Mouse (Mus musculus): Measurements from ENCODE around the gene 4933405L10Rik. TPM values are rescaled to one million over a fixed set of nuclear protein-coding genes. Genes with fewer than 3 reads are reported as not detected.

4933405L10Rik gene
- total RNA-seq (2023): not detected in 2 replicates

GRCm38 (mm10) chr8:105707498-105708403 lies at the start of gene 4933405L10Rik, which contains the start of gene Enkd1:
TSS of gene 4933405L10Rik (plus strand) at chr8:105707655.
TSS of gene Enkd1 (minus strand) at chr8:105708210.

GRCm38 (mm10) chr8:105685796-105686308 lies 21.6 kb upstream of the 4933405L10Rik start, which contains the start of gene Carmil2:
TSS of gene Carmil2 (plus strand) at chr8:105686274.

GRCm38 (mm10) chr8:105700966-105701824 lies 6.3 kb upstream of the 4933405L10Rik start, which contains the start of the genes Acd and Pard6a:
TSS of gene Acd (minus strand) at chr8:105701102.
TSS of gene Pard6a (plus strand) at chr8:105701148.

GRCm38 (mm10) chr8:105758277-105759108 lies 51.0 kb downstream of the 4933405L10Rik start, which contains the start of gene Gfod2:
TSS of gene Gfod2 (minus strand) at chr8:105758664.

Other genes with a start within 250 kb of the 4933405L10Rik start
- 14.4 and 17.1 TPM in 2 replicates for gene Tppp3, start 236.1 kb upstream of the 4933405L10Rik start, total RNA-seq (2023)
- 1.4 and 2.3 TPM in 2 replicates for gene Zdhhc1, start 210.8 kb upstream of the 4933405L10Rik start, total RNA-seq (2023)
- gene Hsd11b2, start 188.9 kb upstream of the 4933405L10Rik start, total RNA-seq (2023): not detected in 2 replicates
- gene Atp6v0d1, start 141.6 kb upstream of the 4933405L10Rik start, total RNA-seq (2023): 171 and 179 TPM in 2 replicates
- gene Ripor1, start 102.4 kb upstream of the 4933405L10Rik start, total RNA-seq (2023): 12.0 and 14.2 TPM in 2 replicates
- gene Ctcf, start 71.1 kb upstream of the 4933405L10Rik start, total RNA-seq (2023): 81.4 and 116 TPM in 2 replicates
- gene Agrp, start 70.3 kb upstream of the 4933405L10Rik start, total RNA-seq (2023): 0.66 TPM in 1 of 2 replicates, not detected in the other
- 10.1 and 11.5 TPM in 2 replicates for gene Carmil2, start 21.4 kb upstream of the 4933405L10Rik start, total RNA-seq (2023)
- gene Acd, start 6.6 kb upstream of the 4933405L10Rik start, total RNA-seq (2023): 25.3 and 25.9 TPM in 2 replicates
- 4.4 and 5.0 TPM in 2 replicates for gene Pard6a, start 6.5 kb upstream of the 4933405L10Rik start, total RNA-seq (2023)
- gene Enkd1, start 555 bp downstream of the 4933405L10Rik start, total RNA-seq (2023): 6.0 and 6.4 TPM in 2 replicates
- 0.25 and 0.60 TPM in 2 replicates for gene Gfod2, start 51.0 kb downstream of the 4933405L10Rik start, total RNA-seq (2023)
- 25.4 and 31.0 TPM in 2 replicates for gene Ranbp10, start 119.7 kb downstream of the 4933405L10Rik start, total RNA-seq (2023)
- not detected in 2 replicates for gene Tsnaxip1, start 120.1 kb downstream of the 4933405L10Rik start, total RNA-seq (2023)
- gene Cenpt, start 145.6 kb downstream of the 4933405L10Rik start, total RNA-seq (2023): 10.3 and 15.0 TPM in 2 replicates
- gene Thap11, start 147.5 kb downstream of the 4933405L10Rik start, total RNA-seq (2023): 29.9 and 31.8 TPM in 2 replicates
- gene Nutf2, start 152.9 kb downstream of the 4933405L10Rik start, total RNA-seq (2023): 4.2 and 17.5 TPM in 2 replicates
- gene Edc4, start 173.2 kb downstream of the 4933405L10Rik start, total RNA-seq (2023): 42.1 and 49.4 TPM in 2 replicates
- gene Nrn1l, start 185.9 kb downstream of the 4933405L10Rik start, total RNA-seq (2023): not detected in 2 replicates
- gene Pskh1, start 192.8 kb downstream of the 4933405L10Rik start, total RNA-seq (2023): 8.1 and 8.8 TPM in 2 replicates
- not detected in 2 replicates for gene Ctrl, start 226.2 kb downstream of the 4933405L10Rik start, total RNA-seq (2023)
- 64.3 and 67.4 TPM in 2 replicates for gene Psmb10, start 230.8 kb downstream of the 4933405L10Rik start, total RNA-seq (2023)
- gene Lcat, start 235.7 kb downstream of the 4933405L10Rik start, total RNA-seq (2023): not detected in 2 replicates